Mouse (Mus musculus): ENCODE measurements around the gene Ssx9.
"Not testable (repeated sequence)": the region's sequence is repeated elsewhere in the genome, so short reads cannot be mapped to it uniquely, and the experiment has no call there.

The Ssx9 gene

DNA sequence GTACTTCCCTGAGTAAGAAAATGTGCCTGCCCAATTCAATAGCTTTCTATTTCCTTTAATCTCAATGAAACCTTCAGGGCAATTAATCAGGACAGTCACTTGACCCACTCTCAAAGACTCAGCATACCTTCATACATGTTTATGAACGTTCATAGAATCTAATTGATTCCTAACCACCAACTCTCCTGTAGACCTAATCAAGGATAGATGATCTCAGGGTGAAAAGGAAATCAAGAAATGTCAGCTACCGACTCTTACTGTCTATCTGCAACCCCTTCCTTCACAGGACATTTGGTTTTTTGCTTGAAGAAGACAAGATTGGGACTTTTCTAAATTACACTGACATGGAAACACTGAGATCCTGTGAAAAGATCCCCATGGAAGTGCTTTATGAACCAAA lies at the start of gene Ssx9:
Gene Ssx9 (plus strand): TSS at position 301 of the 400 bp plus-strand sequence.
- DNase-seq (ENCODE audit: low spot score in 2 of 2) = not testable (repeated sequence)

DNA sequence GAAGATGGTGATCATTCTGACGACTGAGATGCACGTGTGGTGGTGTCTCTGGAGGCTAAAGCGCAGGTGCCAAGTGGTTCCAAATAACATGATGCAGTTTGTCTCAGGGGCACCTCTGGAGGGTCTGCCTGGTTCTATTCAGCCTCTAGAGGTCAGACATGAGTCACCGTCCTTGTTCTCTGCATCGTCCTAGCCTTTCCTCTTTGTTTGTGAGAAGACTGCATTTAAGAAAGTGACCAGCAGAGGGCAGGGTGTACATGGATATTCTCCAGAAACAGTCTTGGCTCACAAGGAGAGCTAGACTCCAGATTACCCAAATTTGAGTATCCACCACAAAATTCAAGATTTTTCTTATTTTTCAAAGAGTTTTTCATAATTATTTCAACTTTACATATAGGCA lies 15.3 kb upstream of the Ssx9 start:
- no peak for DNase-seq (ENCODE audit: low spot score in 2 of 2)

DNA sequence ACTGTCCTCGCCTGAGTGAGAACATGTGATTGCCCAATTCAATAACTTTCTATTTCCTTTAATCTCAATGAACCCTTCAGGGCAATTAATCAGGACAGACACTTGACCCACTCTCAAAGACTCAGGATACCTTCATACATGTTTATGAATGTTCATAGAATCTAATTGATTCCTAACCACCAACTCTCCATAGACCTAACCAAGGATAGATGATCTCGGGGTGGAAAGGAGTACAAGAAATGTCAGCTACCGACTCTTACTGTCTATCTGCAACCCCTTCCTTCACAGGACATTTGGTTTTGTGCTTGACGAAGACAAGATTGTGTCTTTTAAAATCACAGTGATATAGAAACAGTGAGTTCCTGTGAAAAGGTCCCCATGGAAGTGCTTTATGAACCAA lies 55.2 kb downstream of the Ssx9 start, which contains the start of gene Ssxb5:
Gene Ssxb5 (plus strand): TSS at position 301 of the 400 bp plus-strand sequence.
- DNase-seq (ENCODE audit: low spot score in 2 of 2) = not testable (repeated sequence)
